Mouse (Mus musculus): ENCODE measurements around the gene Ctnnbl1. TPM values are rescaled to one million over a fixed set of nuclear protein-coding genes. Genes with fewer than 3 reads are reported as not detected.

The Ctnnbl1 gene
- polyA plus RNA-seq, 1 experiment from 2014 or later = 98.3 TPM

- H3K27me3 ChIP-seq (ENCODE audit: control insufficient read depth, insufficient read depth, low read length) = no peaks in the 10 kb centered on the region
- no peak for ATAC-seq (replicated peaks; ENCODE audit: low FRiP score)
- H3K36me3 ChIP-seq (ENCODE audit: control insufficient read depth, insufficient read depth, low read length) = no peaks in the 10 kb centered on the region
- no peak overlapping the region for H3K9ac ChIP-seq (ENCODE audit: low read length)
- no peaks in the 10 kb centered on the region for H3K9me3 ChIP-seq (ENCODE audit: control insufficient read depth, low read length)
- no peak overlapping the region for H3K4me2 ChIP-seq (ENCODE audit: low read depth, low read length, severe bottlenecking)
- H3K4me3 ChIP-seq (ENCODE audit: low read depth, low read length) = no peak overlapping the region
- H3K27ac ChIP-seq (ENCODE audit: low read depth, low read length) = no peak overlapping the region
- 77% methylated on average over 6 of the region's 6 CpGs for whole genome bisulfite sequencing
- DNase-seq (ENCODE audit: low spot score) = no peak
- no peaks in the 10 kb centered on the region for H3K4me1 ChIP-seq (replicated peaks; ENCODE audit: control insufficient read depth, insufficient read depth, low read length)
Measured at GRCm38 (mm10) chr2:157873223-157873622, 136.0 kb downstream of the Ctnnbl1 start.

- Histone ChIP-seq H3K9ac (ENCODE audit: low read length) (no peak overlapping the region), H3K36me3 (ENCODE audit: control insufficient read depth, insufficient read depth, low read length) (no peaks in the 10 kb centered on the region)
- 79% methylated on average over 1 of the region's 1 CpGs for WGBS
Measured at GRCm38 (mm10) chr2:157873691-157874090, 136.5 kb downstream of the Ctnnbl1 start.

GRCm38 (mm10) chr2:157875111-157875510, 137.9 kb downstream of the Ctnnbl1 start:
- no peaks in the 10 kb centered on the region for H3K4me1 ChIP-seq (replicated peaks; ENCODE audit: control insufficient read depth, insufficient read depth, low read length)
- H3K27ac ChIP-seq (ENCODE audit: low read depth, low read length) = no peak overlapping the region
- no peaks in the 10 kb centered on the region for H3K36me3 ChIP-seq (ENCODE audit: control insufficient read depth, insufficient read depth, low read length)
- ATAC-seq (replicated peaks; ENCODE audit: low FRiP score) (no peak), DNase-seq (ENCODE audit: low spot score) (no peak)
- H3K9me3 ChIP-seq (ENCODE audit: control insufficient read depth, low read length) = no peaks in the 10 kb centered on the region
- no peak overlapping the region for H3K4me3 ChIP-seq (ENCODE audit: low read depth, low read length)
- no peak overlapping the region for H3K9ac ChIP-seq (ENCODE audit: low read length)
- 66% methylated on average over 8 of the region's 8 CpGs for WGBS
- no peaks in the 10 kb centered on the region for H3K27me3 ChIP-seq (ENCODE audit: control insufficient read depth, insufficient read depth, low read length)
- no peak overlapping the region for H3K4me2 ChIP-seq (ENCODE audit: low read depth, low read length, severe bottlenecking)

More at GRCm38 (mm10) chr2:157873691-157874090, 136.5 kb downstream of the Ctnnbl1 start:
- no peaks in the 10 kb centered on the region for H3K4me1 ChIP-seq (replicated peaks; ENCODE audit: control insufficient read depth, insufficient read depth, low read length)
- H3K4me2 ChIP-seq (ENCODE audit: low read depth, low read length, severe bottlenecking) = no peak overlapping the region
- DNase-seq (ENCODE audit: low spot score) = no peak
- no peak for ATAC-seq (replicated peaks; ENCODE audit: low FRiP score)
- H3K9me3 ChIP-seq (ENCODE audit: control insufficient read depth, low read length) = no peaks in the 10 kb centered on the region
- no peaks in the 10 kb centered on the region for H3K27me3 ChIP-seq (ENCODE audit: control insufficient read depth, insufficient read depth, low read length)
- H3K27ac ChIP-seq (ENCODE audit: low read depth, low read length) = no peak overlapping the region
- no peak overlapping the region for H3K4me3 ChIP-seq (ENCODE audit: low read depth, low read length)

- ATAC-seq (replicated peaks; ENCODE audit: low FRiP score) = no peak
- WGBS = 94% methylated on average over 3 of the region's 3 CpGs
- no peak for DNase-seq (ENCODE audit: low spot score)
Measured at GRCm38 (mm10) chr2:157877394-157877793, 140.2 kb downstream of the Ctnnbl1 start.

GRCm38 (mm10) chr2:157877967-157878366, 140.8 kb downstream of the Ctnnbl1 start:
- ATAC-seq (replicated peaks; ENCODE audit: low FRiP score) (no peak), DNase-seq (ENCODE audit: low spot score) (no peak)
- Histone ChIP-seq H3K9ac (ENCODE audit: low read length) (no peak overlapping the region), H3K4me3 (ENCODE audit: low read depth, low read length) (no peak overlapping the region), H3K27me3 (ENCODE audit: control insufficient read depth, insufficient read depth, low read length) (no peaks in the 10 kb centered on the region), H3K9me3 (ENCODE audit: control insufficient read depth, low read length) (no peaks in the 10 kb centered on the region), H3K4me1 (replicated peaks; ENCODE audit: control insufficient read depth, insufficient read depth, low read length) (peaks cover 9% of the 10 kb centered on the region; the same call in 1 of the 2 replicates), H3K36me3 (ENCODE audit: control insufficient read depth, insufficient read depth, low read length) (no peaks in the 10 kb centered on the region), H3K27ac (ENCODE audit: low read depth, low read length) (no peak overlapping the region), H3K4me2 (ENCODE audit: low read depth, low read length, severe bottlenecking) (no peak overlapping the region)
- WGBS = 79% methylated on average over 5 of the region's 5 CpGs

More at GRCm38 (mm10) chr2:157877394-157877793, 140.2 kb downstream of the Ctnnbl1 start:
- no peak overlapping the region for H3K4me2 ChIP-seq (ENCODE audit: low read depth, low read length, severe bottlenecking)
- H3K27me3 ChIP-seq (ENCODE audit: control insufficient read depth, insufficient read depth, low read length) = no peaks in the 10 kb centered on the region
- no peaks in the 10 kb centered on the region for H3K9me3 ChIP-seq (ENCODE audit: control insufficient read depth, low read length)
- no peak overlapping the region for H3K4me3 ChIP-seq (ENCODE audit: low read depth, low read length)
- no peak overlapping the region for H3K27ac ChIP-seq (ENCODE audit: low read depth, low read length)
- no peaks in the 10 kb centered on the region for H3K36me3 ChIP-seq (ENCODE audit: control insufficient read depth, insufficient read depth, low read length)
- H3K9ac ChIP-seq (ENCODE audit: low read length) = no peak overlapping the region
- H3K4me1 ChIP-seq (replicated peaks; ENCODE audit: control insufficient read depth, insufficient read depth, low read length) = peaks cover 9% of the 10 kb centered on the region; the same call in 1 of the 2 replicates

- DNase-seq (ENCODE audit: low spot score) (no peak), ATAC-seq (replicated peaks; ENCODE audit: low FRiP score) (no peak)
- H3K36me3 ChIP-seq (ENCODE audit: control insufficient read depth, insufficient read depth, low read length) = no peaks in the 10 kb centered on the region; the same call in 1 of the 2 replicates
- no peak overlapping the region for H3K4me3 ChIP-seq (ENCODE audit: low read depth, low read length)
- 37% methylated on average over 11 of the region's 11 CpGs for WGBS
- no peak overlapping the region for H3K4me2 ChIP-seq (ENCODE audit: low read depth, low read length, severe bottlenecking)
- H3K4me1 ChIP-seq (replicated peaks; ENCODE audit: control insufficient read depth, insufficient read depth, low read length) = peaks cover 9% of the 10 kb centered on the region; the same call in 1 of the 2 replicates
- no peaks in the 10 kb centered on the region for H3K9me3 ChIP-seq (ENCODE audit: control insufficient read depth, low read length)
- 0 out of 2 replicates have a peak overlapping the region, but pooled peaks have one; percentile 27 for H3K9ac ChIP-seq (ENCODE audit: low read length)
- no peaks in the 10 kb centered on the region for H3K27me3 ChIP-seq (ENCODE audit: control insufficient read depth, insufficient read depth, low read length)
- H3K27ac ChIP-seq (ENCODE audit: low read depth, low read length) = no peak overlapping the region
Measured at GRCm38 (mm10) chr2:157881939-157882338, 144.7 kb downstream of the Ctnnbl1 start.

- no peak overlapping the region for H3K4me3 ChIP-seq (ENCODE audit: low read depth, low read length)
- H3K9me3 ChIP-seq (ENCODE audit: control insufficient read depth, low read length) = no peaks in the 10 kb centered on the region
- no peak overlapping the region for H3K4me2 ChIP-seq (ENCODE audit: low read depth, low read length, severe bottlenecking)
- 18% methylated on average over 10 of the region's 10 CpGs for WGBS
- no peak overlapping the region for H3K9ac ChIP-seq (ENCODE audit: low read length)
- peak; percentile 47; the same call in 1 of the 2 replicates for ATAC-seq (replicated peaks; ENCODE audit: low FRiP score)
- peaks cover 9% of the 10 kb centered on the region for H3K4me1 ChIP-seq (replicated peaks; ENCODE audit: control insufficient read depth, insufficient read depth, low read length)
- DNase-seq (ENCODE audit: low spot score) = no peak
- peak overlapping the region; percentile 37; the same call in 1 of the 2 replicates for H3K27ac ChIP-seq (ENCODE audit: low read depth, low read length)
- no peaks in the 10 kb centered on the region; the same call in 1 of the 2 replicates for H3K36me3 ChIP-seq (ENCODE audit: control insufficient read depth, insufficient read depth, low read length)
- H3K27me3 ChIP-seq (ENCODE audit: control insufficient read depth, insufficient read depth, low read length) = no peaks in the 10 kb centered on the region
Measured at GRCm38 (mm10) chr2:157887275-157888025, 150.2 kb downstream of the Ctnnbl1 start.

- H3K9ac ChIP-seq (ENCODE audit: low read length) = no peak overlapping the region
- no peak overlapping the region for H3K27ac ChIP-seq (ENCODE audit: low read depth, low read length)
- peaks cover 9% of the 10 kb centered on the region for H3K4me1 ChIP-seq (replicated peaks; ENCODE audit: control insufficient read depth, insufficient read depth, low read length)
- no peak for DNase-seq (ENCODE audit: low spot score)
- H3K9me3 ChIP-seq (ENCODE audit: control insufficient read depth, low read length) = no peaks in the 10 kb centered on the region
- no peak overlapping the region for H3K4me2 ChIP-seq (ENCODE audit: low read depth, low read length, severe bottlenecking)
- H3K27me3 ChIP-seq (ENCODE audit: control insufficient read depth, insufficient read depth, low read length) = no peaks in the 10 kb centered on the region
- WGBS = 78% methylated on average over 6 of the region's 6 CpGs
- ATAC-seq (replicated peaks; ENCODE audit: low FRiP score) = no peak
- H3K36me3 ChIP-seq (ENCODE audit: control insufficient read depth, insufficient read depth, low read length) = no peaks in the 10 kb centered on the region
- no peak overlapping the region for H3K4me3 ChIP-seq (ENCODE audit: low read depth, low read length)
Measured at GRCm38 (mm10) chr2:157891166-157891565, 154.0 kb downstream of the Ctnnbl1 start.

- Histone ChIP-seq H3K9ac (ENCODE audit: low read length) (no peak overlapping the region), H3K4me3 (ENCODE audit: low read depth, low read length) (no peak overlapping the region), H3K27me3 (ENCODE audit: control insufficient read depth, insufficient read depth, low read length) (no peaks in the 10 kb centered on the region), H3K36me3 (ENCODE audit: control insufficient read depth, insufficient read depth, low read length) (no peaks in the 10 kb centered on the region), H3K27ac (ENCODE audit: low read depth, low read length) (no peak overlapping the region), H3K4me1 (replicated peaks; ENCODE audit: control insufficient read depth, insufficient read depth, low read length) (no peaks in the 10 kb centered on the region), H3K9me3 (ENCODE audit: control insufficient read depth, low read length) (no peaks in the 10 kb centered on the region), H3K4me2 (ENCODE audit: low read depth, low read length, severe bottlenecking) (no peak overlapping the region)
- no peak for ATAC-seq (replicated peaks; ENCODE audit: low FRiP score)
- DNase-seq (ENCODE audit: low spot score) = no peak
- WGBS = 76% methylated on average over 4 of the region's 4 CpGs
Measured at GRCm38 (mm10) chr2:157897131-157897530, 159.9 kb downstream of the Ctnnbl1 start.

Measured in forebrain, embryonic 11.5 days (tissue).